Mouse (Mus musculus): ENCODE results near the gene Slc1a7. TPM values are rescaled to one million over a fixed set of nuclear protein-coding genes. Genes with fewer than 3 reads are reported as not detected.

Slc1a7 gene
- polyA plus RNA-seq, 1 experiment = 0.08 TPM

GRCm38 (mm10) chr4:108031502-108032351 is 63.6 kb downstream of the Slc1a7 start:
- Histone ChIP-seq H3K4me1 (ENCODE audit: control insufficient read depth, insufficient read depth, low read length) (peaks cover 2% of the 10 kb centered on the region), H3K4me3 (ENCODE audit: insufficient read depth, low read length) (peak overlapping the region; percentile 40), H3K27ac (ENCODE audit: insufficient read depth, low read length) (no peak overlapping the region)
- TF ChIP-seq CTCF (IDR thresholded peaks at IDR 0.05; ENCODE audit: extremely low read depth, insufficient read depth, low read length) (no peak), POLR2A (IDR thresholded peaks at IDR 0.05; ENCODE audit: extremely low read depth, insufficient read depth, low read length) (no peak)

DNA sequence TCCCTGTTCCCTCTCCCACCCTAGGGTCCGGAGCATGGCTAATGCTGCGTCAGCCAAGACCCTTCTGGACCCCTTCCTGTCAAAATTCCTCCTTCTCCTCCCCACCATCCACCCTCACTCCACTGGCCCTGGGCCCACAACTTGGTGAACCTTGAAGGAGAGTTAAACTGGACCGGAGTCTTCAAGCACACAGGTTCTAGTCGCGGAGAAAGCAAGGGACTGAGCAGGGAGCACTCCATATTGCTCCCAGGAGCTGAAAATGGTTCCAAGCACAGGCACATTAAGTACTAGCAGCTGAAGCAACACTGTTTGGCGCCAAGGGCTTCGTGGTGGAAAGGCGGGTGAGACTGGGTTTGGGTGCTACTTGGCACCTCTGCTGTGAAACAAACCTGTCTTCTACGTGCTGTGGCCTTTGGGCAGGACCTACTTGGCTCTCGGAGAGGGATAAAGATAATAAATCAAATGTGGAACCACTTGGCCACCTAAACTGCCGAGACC is 64.3 kb downstream of the Slc1a7 start:
- Histone ChIP-seq H3K27ac (ENCODE audit: insufficient read depth, low read length) (no peak overlapping the region), H3K4me3 (ENCODE audit: insufficient read depth, low read length) (peak overlapping the region; percentile 40; the same call in 1 of the 2 replicates), H3K4me1 (ENCODE audit: control insufficient read depth, insufficient read depth, low read length) (peaks cover 2% of the 10 kb centered on the region)
- TF ChIP-seq CTCF (IDR thresholded peaks at IDR 0.05; ENCODE audit: extremely low read depth, insufficient read depth, low read length) (no peak), POLR2A (IDR thresholded peaks at IDR 0.05; ENCODE audit: extremely low read depth, insufficient read depth, low read length) (no peak)

- peaks cover 2% of the 10 kb centered on the region for H3K4me1 ChIP-seq (ENCODE audit: control insufficient read depth, insufficient read depth, low read length)
- no peak overlapping the region for H3K4me3 ChIP-seq (ENCODE audit: insufficient read depth, low read length)
- TF ChIP-seq POLR2A (IDR thresholded peaks at IDR 0.05; ENCODE audit: extremely low read depth, insufficient read depth, low read length) (no peak), CTCF (IDR thresholded peaks at IDR 0.05; ENCODE audit: extremely low read depth, insufficient read depth, low read length) (no peak)
- H3K27ac ChIP-seq (ENCODE audit: insufficient read depth, low read length) = no peak overlapping the region
These were observed 65.1 kb downstream of the Slc1a7 start for GRCm38 (mm10) chr4:108033041-108033764.

DNA sequence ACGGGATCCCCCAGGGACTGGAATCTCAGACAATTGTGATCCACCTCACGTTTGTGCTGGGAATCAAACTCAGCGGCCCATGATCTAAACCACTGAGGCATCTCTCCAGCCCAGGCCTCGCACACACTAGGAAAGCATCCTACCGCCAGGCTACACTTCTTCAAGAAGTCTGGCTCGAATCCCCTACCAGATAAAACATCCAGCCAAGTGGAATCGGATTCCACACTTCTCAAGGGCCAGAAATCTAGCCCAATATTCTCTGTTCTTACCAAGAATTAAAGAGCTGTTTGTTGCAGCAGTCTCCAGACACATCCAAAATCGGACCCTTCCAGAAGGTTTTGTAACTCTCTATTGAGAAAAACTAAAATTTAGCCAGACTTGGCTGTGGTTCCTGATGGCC is 68.9 kb downstream of the Slc1a7 start:
- Histone ChIP-seq H3K4me1 (ENCODE audit: control insufficient read depth, insufficient read depth, low read length) (peaks cover 2% of the 10 kb centered on the region; the same call in 1 of the 2 replicates), H3K4me3 (ENCODE audit: insufficient read depth, low read length) (no peak overlapping the region), H3K27ac (ENCODE audit: insufficient read depth, low read length) (no peak overlapping the region)
- TF ChIP-seq CTCF (IDR thresholded peaks at IDR 0.05; ENCODE audit: extremely low read depth, insufficient read depth, low read length) (no peak), POLR2A (IDR thresholded peaks at IDR 0.05; ENCODE audit: extremely low read depth, insufficient read depth, low read length) (no peak)

GRCm38 (mm10) chr4:108045136-108046107 is 77.3 kb downstream of the Slc1a7 start:
- no peak overlapping the region for H3K27ac ChIP-seq (ENCODE audit: insufficient read depth, low read length)
- no peak overlapping the region for H3K4me3 ChIP-seq (ENCODE audit: insufficient read depth, low read length)
- TF ChIP-seq CTCF (IDR thresholded peaks at IDR 0.05; ENCODE audit: extremely low read depth, insufficient read depth, low read length) = no peak
- TF ChIP-seq POLR2A (IDR thresholded peaks at IDR 0.05; ENCODE audit: extremely low read depth, insufficient read depth, low read length) = no peak
- H3K4me1 ChIP-seq (ENCODE audit: control insufficient read depth, insufficient read depth, low read length) = no peaks in the 10 kb centered on the region

DNA sequence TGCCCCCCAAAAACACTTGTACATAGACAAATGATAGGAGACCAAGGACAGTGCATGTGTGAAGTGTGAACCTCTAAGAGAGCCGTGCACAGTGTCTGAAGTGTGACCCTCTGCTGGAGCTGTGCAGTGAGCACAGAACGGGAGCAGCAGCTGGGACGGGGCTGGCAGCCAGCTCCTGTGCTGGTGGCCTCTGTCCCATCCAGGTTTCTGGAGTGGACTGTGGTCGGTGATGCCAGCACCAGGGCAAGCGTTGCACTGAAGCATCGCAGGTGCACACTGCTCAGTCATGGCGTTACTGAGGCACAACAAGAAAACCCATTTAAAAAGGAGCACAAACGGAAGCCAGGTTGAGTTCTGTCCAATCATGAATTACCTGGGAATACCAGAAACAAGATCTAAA is 78.0 kb downstream of the Slc1a7 start:
- Histone ChIP-seq H3K27ac (ENCODE audit: insufficient read depth, low read length) (no peak overlapping the region), H3K4me3 (ENCODE audit: insufficient read depth, low read length) (no peak overlapping the region), H3K4me1 (ENCODE audit: control insufficient read depth, insufficient read depth, low read length) (no peaks in the 10 kb centered on the region)
- TF ChIP-seq CTCF (IDR thresholded peaks at IDR 0.05; ENCODE audit: extremely low read depth, insufficient read depth, low read length) (no peak), POLR2A (IDR thresholded peaks at IDR 0.05; ENCODE audit: extremely low read depth, insufficient read depth, low read length) (no peak)

DNA sequence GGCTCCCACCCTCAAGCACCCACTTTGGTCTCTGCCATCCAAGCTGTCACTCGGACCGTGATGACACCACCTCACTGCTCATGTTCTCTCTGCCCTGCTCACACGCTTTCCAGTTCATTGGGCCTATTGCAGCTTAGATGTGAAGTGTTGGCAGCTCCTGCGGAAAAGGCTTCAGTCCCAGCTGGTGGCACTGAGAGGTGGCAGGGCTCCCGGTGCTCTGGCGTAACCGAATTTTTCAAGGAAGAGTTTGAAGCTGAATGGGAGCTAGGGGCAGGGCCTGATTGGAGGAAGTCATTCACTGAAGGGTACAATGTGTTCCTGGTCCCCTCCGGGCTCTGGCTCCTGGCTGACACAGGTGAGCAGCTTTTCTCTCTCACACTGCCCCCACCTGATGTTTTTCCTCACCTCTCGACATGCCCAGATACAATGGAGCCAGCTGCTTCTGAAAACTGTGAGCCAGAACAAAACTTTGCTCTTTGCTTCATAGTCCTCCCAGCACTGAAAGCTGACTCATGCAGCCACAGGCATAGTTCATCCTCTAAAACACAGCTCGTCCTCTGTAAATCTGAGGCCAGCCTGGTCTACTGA is 83.6 kb downstream of the Slc1a7 start:
- Histone ChIP-seq H3K4me3 (ENCODE audit: insufficient read depth, low read length) (no peak overlapping the region), H3K27ac (ENCODE audit: insufficient read depth, low read length) (peak overlapping the region; percentile 32; the same call in 1 of the 2 replicates), H3K4me1 (ENCODE audit: control insufficient read depth, insufficient read depth, low read length) (no peaks in the 10 kb centered on the region)
- TF ChIP-seq POLR2A (IDR thresholded peaks at IDR 0.05; ENCODE audit: extremely low read depth, insufficient read depth, low read length) (no peak), CTCF (IDR thresholded peaks at IDR 0.05; ENCODE audit: extremely low read depth, insufficient read depth, low read length) (no peak)

- Histone ChIP-seq H3K27ac (ENCODE audit: insufficient read depth, low read length) (no peak overlapping the region), H3K4me3 (ENCODE audit: insufficient read depth, low read length) (no peak overlapping the region), H3K4me1 (ENCODE audit: control insufficient read depth, insufficient read depth, low read length) (no peaks in the 10 kb centered on the region)
- no peak for TF ChIP-seq POLR2A (IDR thresholded peaks at IDR 0.05; ENCODE audit: extremely low read depth, insufficient read depth, low read length)
These were observed 84.5 kb downstream of the Slc1a7 start for GRCm38 (mm10) chr4:108052673-108053072.

Data from cortical plate, adult 2 months (tissue).